ENCODE assay signal across 17 mouse cellular contexts in the genomic region with DNA sequence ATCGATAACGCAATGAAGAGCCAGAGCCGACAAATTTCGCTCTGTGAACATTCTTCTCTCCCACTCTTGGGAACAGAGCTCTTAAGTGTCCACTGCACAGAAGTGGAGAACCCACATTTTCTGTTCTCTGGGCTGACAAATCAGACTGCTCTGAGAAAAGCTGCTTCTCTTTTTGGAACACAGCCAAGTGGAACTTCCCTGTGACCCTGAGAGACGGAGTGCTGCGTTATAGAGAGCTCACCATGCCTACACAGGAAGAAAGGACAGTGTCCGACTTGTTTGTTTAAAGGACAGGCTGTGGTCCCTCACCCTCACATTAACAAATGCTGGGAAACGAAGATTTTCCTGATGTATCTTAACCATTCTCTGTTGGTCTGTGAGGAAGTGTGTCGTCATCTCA. TPM values are rescaled to one million over a fixed set of nuclear protein-coding genes. Genes with fewer than 3 reads are reported as not detected.
DNase-seq lines count a peak whose midpoint lies in the region; ATAC-seq lines count a peak whose summit lies in the region.
"Had no signal": no experiment of that assay in that cellular context is flagged by ENCODE, and none has a peak within 500 bp of the region (broad histone marks: within the 10 kb centered on the region; RNA-seq: fewer than 3 reads in every experiment).

No protein-coding gene starts in this region.

- H3K4me1 ChIP-seq in kidney, embryonic 15.5 days = no peaks in the 10 kb centered on the region
- H3K4me1 ChIP-seq in intestine, embryonic 15.5 days (replicated peaks) = no peaks in the 10 kb centered on the region

- no peak overlapping the region for H3K27ac ChIP-seq in kidney, embryonic 15.5 days
- peak overlapping the region; percentile 17; the same call in 1 of the 2 replicates for H3K27ac ChIP-seq in intestine, embryonic 15.5 days
- H3K27ac ChIP-seq: liver, embryonic 15.5 days had no signal

- no peaks in the 10 kb centered on the region for H3K27me3 ChIP-seq in kidney, embryonic 15.5 days
- no peaks in the 10 kb centered on the region for H3K27me3 ChIP-seq in intestine, embryonic 15.5 days (replicated peaks)
- H3K27me3 ChIP-seq: liver, embryonic 15.5 days had no signal

- no peaks in the 10 kb centered on the region for H3K36me3 ChIP-seq in kidney, embryonic 15.5 days
- H3K36me3 ChIP-seq in intestine, embryonic 15.5 days = no peaks in the 10 kb centered on the region
- H3K36me3 ChIP-seq: liver, embryonic 15.5 days had no signal

- 0 out of 2 replicates have a peak, but pooled peaks have one; percentile 33 for ATAC-seq in kidney, embryonic 15.5 days (replicated peaks; ENCODE audit: low FRiP score)
- peak; percentile 30; the same call in 1 of the 2 replicates for ATAC-seq in intestine, embryonic 15.5 days
- ATAC-seq: forebrain, postnatal 0 days had no signal

- 56% methylated on average over 9 of the region's 9 CpGs for WGBS in kidney, embryonic 15.5 days
- 33% methylated on average over 9 of the region's 9 CpGs for WGBS in intestine, embryonic 15.5 days

- H3K9ac ChIP-seq in kidney, embryonic 15.5 days = no peak overlapping the region
- no peak overlapping the region for H3K9ac ChIP-seq in intestine, embryonic 15.5 days
- H3K9ac ChIP-seq: forebrain, postnatal 0 days; liver, embryonic 15.5 days had no signal

- no peaks in the 10 kb centered on the region for H3K9me3 ChIP-seq in kidney, embryonic 15.5 days (replicated peaks)
- H3K9me3 ChIP-seq in intestine, embryonic 15.5 days = no peaks in the 10 kb centered on the region
- H3K9me3 ChIP-seq: liver, embryonic 15.5 days had no signal

- no peak overlapping the region for H3K4me3 ChIP-seq in kidney, embryonic 15.5 days (replicated peaks)
- H3K4me3 ChIP-seq in intestine, embryonic 15.5 days (replicated peaks) = no peak overlapping the region
- H3K4me3 ChIP-seq: erythroblast, embryonic 14.5 days; liver, embryonic 15.5 days; myocyte had no signal

- no peak overlapping the region for H3K4me2 ChIP-seq in kidney, embryonic 15.5 days
- peak overlapping the region; percentile 27 for H3K4me2 ChIP-seq in intestine, embryonic 15.5 days (replicated peaks)
- H3K4me2 ChIP-seq: liver, embryonic 15.5 days had no signal

- peak; percentile 25 for DNase-seq in adrenal gland, postnatal 10 days
- no peak for DNase-seq in adrenal gland, postnatal 25 days
- no peak for DNase-seq in kidney, postnatal 14 days
- peak; percentile 70 for DNase-seq in 416B (ENCODE audit: low read depth)
- no peak for DNase-seq in frontal cortex, postnatal 10 days (ENCODE audit: low spot score in 2 of 2)
- no peak for DNase-seq in embryo, embryonic 9.5 days (ENCODE audit: extremely low spot score)
- DNase-seq: cerebellum, adult 9-10 months; embryo, embryonic 11 days; forebrain, postnatal 0 days; gastrocnemius, postnatal 25 days; kidney, adult 8-10 months; thymus, postnatal 25 days had no signal

RNA-seq across cellular contexts. Expression of a gene that starts 11.8 kb away (rescaled TPM):
- 10 to 100 TPM in 1 of 2 experiments, 1 to 10 TPM in 1; 4.2 to 11.6 TPM for total RNA-seq in adrenal gland, postnatal 10 days (2021)
- 1.4 and 3.0 TPM in 2 replicates for total RNA-seq in adrenal gland, postnatal 25 days (2021)
- 0.53 and 0.78 TPM in 2 replicates for polyA plus RNA-seq in kidney, embryonic 15.5 days (2015; fragmentation: Nextera tagmentation; extraction: Ambion mirVana)
- polyA plus RNA-seq in intestine, embryonic 15.5 days (2015; fragmentation: Nextera tagmentation; extraction: Ambion mirVana) = 1.9 and 2.1 TPM in 2 replicates
- polyA plus RNA-seq: erythroblast, embryonic 14.5 days had no signal

Comparison
In these comparisons a context has a peak if more than half of its experiments do, and no peak if none do; other contexts are left out.
1. DNase-seq: peak in adrenal gland, postnatal 10 days (single experiment) and 416B (single experiment); none in adrenal gland, postnatal 25 days (single experiment), kidney, postnatal 14 days (single experiment), frontal cortex, postnatal 10 days (0 of 2) and embryo, embryonic 9.5 days (single experiment).